Mouse (Mus musculus) liver, embryonic 14.5 days (tissue): ENCODE measurements around the gene Trip12.

ENCODE experiments used
- CTCF ChIP-seq: IDR thresholded peaks from 2 replicates; pipeline ENCODE4 v1.5.1; 2016; ENCODE audit warnings: antibody characterized with exemption, low read depth, control low read depth
- EP300 ChIP-seq: IDR thresholded peaks from 2 replicates; pipeline ENCODE4 v1.6.1; 2016; ENCODE audit warnings: antibody characterized with exemption, low read depth

- TF ChIP-seq CTCF (no peak), EP300 (no peak)
Observed at GRCm38 (mm10) chr1:84864645-84865044, 24.3 kb upstream of the Trip12 start.
